Mouse (Mus musculus) olfactory bulb, adult 2 months (tissue): ENCODE results near the gene Anks3.

ENCODE experiments used
- CTCF ChIP-seq: fragments of 200-500 bp; IDR thresholded peaks from 2 replicates; pipeline ENCODE4 v1.5.1; 2012; ENCODE audit warnings: low read depth, mild to moderate bottlenecking, low read length, moderate library complexity; ENCODE audit not compliant: insufficient read depth
- POLR2A ChIP-seq: fragments of 200-500 bp; IDR thresholded peaks from 2 replicates; pipeline ENCODE4 v1.6.1; 2012; ENCODE audit warnings: mild to moderate bottlenecking, low read depth, low read length, moderate library complexity; ENCODE audit not compliant: insufficient read depth

- TF ChIP-seq POLR2A, result no peak
- no peak for TF ChIP-seq CTCF
Measured at GRCm38 (mm10) chr16:4993276-4993675, 29.3 kb upstream of the Anks3 start.
